Mouse (Mus musculus) G1E (cell line): Measurements from ENCODE around the gene Mrpl47. TPM values are rescaled to one million over a fixed set of nuclear protein-coding genes. Genes with fewer than 3 reads are reported as not detected.
A peak's percentile ranks its signal among the peaks of the same experiment; 100 is the strongest.

Experiments
- ATAC-seq: 2 replicates; pipeline ENCODE4 v1.8.0; 2016; ENCODE audit warnings: mild to moderate bottlenecking; ENCODE audit not compliant: insufficient number of reproducible peaks, poor library complexity, low FRiP score, severe bottlenecking; ENCODE audit errors: extremely low read depth
- DNase-seq: peaks from one replicate; pipeline ENCODE4 v3.0.0; 2012; ENCODE audit warnings: low spot score
- H3K27me3 ChIP-seq: 2 replicates; pipeline ENCODE4 v1.6.1; 2012; ENCODE audit warnings: mild to moderate bottlenecking, low read length, inconsistent platforms; ENCODE audit not compliant: insufficient read depth
- H3K36me3 ChIP-seq: replicated peaks from 2 replicates; pipeline ENCODE3; 2012; ENCODE audit warnings: mild to moderate bottlenecking, inconsistent platforms
- H3K4me1 ChIP-seq: 2 replicates; pipeline ENCODE4 v1.6.1; 2012; ENCODE audit warnings: low read depth, low read length, inconsistent platforms, mixed read lengths; ENCODE audit not compliant: insufficient read depth
- H3K4me3 ChIP-seq: 2 replicates; pipeline ENCODE4 v1.5.1; 2012; ENCODE audit warnings: low read depth, mild to moderate bottlenecking, inconsistent platforms, low read length, moderate library complexity, mixed read lengths
- H3K9me3 ChIP-seq: replicated peaks from 2 replicates; pipeline ENCODE4 v1.6.1; 2012; ENCODE audit warnings: inconsistent platforms
- CTCF ChIP-seq: IDR thresholded peaks from 2 replicates; pipeline ENCODE4 v1.5.1; 2012; ENCODE audit warnings: low read depth, low read length, inconsistent platforms, mixed read lengths
- GATA1 ChIP-seq: IDR thresholded peaks from 2 replicates; pipeline ENCODE4 v1.6.1; 2012; ENCODE audit warnings: borderline replicate concordance, low read length, inconsistent platforms, mixed read lengths
- GATA2 ChIP-seq: IDR thresholded peaks from 2 replicates; pipeline ENCODE4 v1.6.1; 2012; ENCODE audit warnings: low read depth, low read length, inconsistent platforms, borderline replicate concordance
- POLR2AphosphoS5 ChIP-seq: IDR thresholded peaks from 2 replicates; pipeline ENCODE4 v1.6.1; 2012; ENCODE audit warnings: low read depth, low read length, inconsistent platforms; ENCODE audit not compliant: insufficient replicate concordance
- TAL1 ChIP-seq: conservative IDR thresholded peaks from 2 replicates; pipeline ENCODE4 v1.6.1; 2012; ENCODE audit warnings: low read depth, low read length, inconsistent platforms, mixed read lengths
- polyA plus RNA-seq: library from polyadenylated mRNA; stranded (reverse); fragments of >175 nt; gene quantifications from 2 replicates; pipeline ENCODE4 v1.2.3, GENCODE M21; 2012
- total RNA-seq, 2 experiments: library from RNA; stranded (forward) in 1 of 2; stranded (reverse) in 1 of 2; fragments of 200-1000 nt in 1 of 2; fragments of >200 nt in 1 of 2; fragmentation: Nextera tagmentation in 1 of 2; gene quantifications; 2 replicates each; pipeline ENCODE4 v1.2.3; 2014 to 2017

Gene Mrpl47
- total and polyA plus RNA-seq, 3 experiments: 1.8 to 75.5 (median 43.4) TPM

DNA sequence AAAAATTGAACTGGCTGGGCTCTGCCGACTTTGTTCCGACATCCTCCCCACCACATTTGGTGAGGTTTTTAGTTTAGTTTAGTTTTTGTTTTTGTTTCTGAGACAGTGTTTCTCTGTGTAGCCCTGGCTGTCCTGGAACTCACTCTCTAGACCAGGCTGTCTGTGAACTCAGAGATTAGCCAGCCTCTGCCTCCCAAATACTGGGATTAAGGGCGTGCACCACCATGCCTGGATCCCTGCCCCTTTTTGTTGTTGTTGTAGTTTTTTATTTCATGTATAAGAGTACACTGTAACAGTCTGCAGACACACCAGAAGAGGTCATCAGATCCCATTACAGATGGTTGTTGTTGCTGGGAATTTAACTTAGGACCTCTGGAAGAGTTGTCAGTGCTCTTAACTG lies 47.4 kb downstream of the Mrpl47 start:
- no peak for DNase-seq
- H3K27me3 ChIP-seq: no peaks in the 10 kb centered on the region
- H3K4me1 ChIP-seq: peaks cover 20% of the 10 kb centered on the region; the same call in 1 of the 2 replicates
- H3K4me3 ChIP-seq: no peak overlapping the region
- TF ChIP-seq TAL1: no peak
- TF ChIP-seq POLR2AphosphoS5: no peak
- TF ChIP-seq GATA2: no peak
- TF ChIP-seq CTCF: no peak
- no peak for TF ChIP-seq GATA1
- no peaks in the 10 kb centered on the region for H3K36me3 ChIP-seq
- H3K9me3 ChIP-seq: no peaks in the 10 kb centered on the region
- no peak for ATAC-seq

DNA sequence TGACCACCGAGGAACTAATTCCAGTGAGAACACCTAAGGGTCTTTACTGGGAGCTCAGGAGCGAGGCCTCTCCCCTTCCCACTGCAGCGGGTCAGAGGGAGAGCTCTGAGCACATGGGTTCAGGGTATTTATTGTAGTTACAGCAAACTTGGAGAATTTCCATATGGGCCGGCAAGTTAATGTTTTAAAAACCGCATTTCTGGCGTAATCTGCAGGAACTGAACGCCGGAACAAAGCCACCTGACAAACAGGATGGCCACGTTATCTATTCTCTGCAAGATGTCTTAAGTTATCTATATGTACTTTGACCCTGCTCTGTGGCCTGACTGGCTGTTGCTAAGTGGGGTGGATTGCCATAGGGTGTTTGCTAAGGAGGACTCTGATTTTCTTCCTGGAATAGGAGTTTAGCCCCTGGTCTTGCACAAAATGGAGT lies 47.8 kb downstream of the Mrpl47 start:
- peaks cover 17% of the 10 kb centered on the region; the same call in 1 of the 2 replicates for H3K4me1 ChIP-seq
- peak; percentile 97 for ATAC-seq
- H3K4me3 ChIP-seq: no peak overlapping the region

DNA sequence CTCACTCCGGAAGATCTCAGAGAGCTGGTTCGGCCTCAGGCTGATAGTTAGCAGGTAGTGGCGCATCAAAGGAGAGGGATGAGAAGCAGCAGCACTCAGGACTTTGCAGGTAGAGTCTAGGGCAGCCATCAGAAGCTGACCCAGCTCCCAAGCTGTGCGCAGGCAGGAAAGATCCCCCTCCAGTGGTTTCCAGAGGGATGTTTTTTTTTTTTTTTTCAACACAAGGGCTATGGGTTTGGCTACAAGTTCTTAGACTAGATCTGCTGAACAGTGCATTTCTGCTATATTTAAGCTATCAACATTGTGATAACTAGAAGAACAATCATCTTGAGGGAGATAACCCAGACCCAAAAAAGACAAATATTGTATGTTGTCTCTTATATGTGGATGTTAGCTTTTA lies 50.2 kb downstream of the Mrpl47 start:
- Histone ChIP-seq H3K4me1 (peaks cover 21% of the 10 kb centered on the region), H3K9me3 (no peaks in the 10 kb centered on the region), H3K36me3 (no peaks in the 10 kb centered on the region), H3K27me3 (peaks cover 8% of the 10 kb centered on the region), H3K4me3 (no peak overlapping the region)
- ATAC-seq: no peak
- no peak for TF ChIP-seq GATA2
- TF ChIP-seq GATA1: no peak
- no peak for TF ChIP-seq CTCF
- TF ChIP-seq POLR2AphosphoS5: no peak
- TF ChIP-seq TAL1: no peak
- no peak for DNase-seq

More for the DNA sequence above, 47.8 kb downstream of the Mrpl47 start:
- no peaks in the 10 kb centered on the region for H3K27me3 ChIP-seq
- no peaks in the 10 kb centered on the region for H3K36me3 ChIP-seq
- no peaks in the 10 kb centered on the region for H3K9me3 ChIP-seq
- DNase-seq: no peak
- TF ChIP-seq GATA1 (no peak), TAL1 (peak; percentile 36)

DNA sequence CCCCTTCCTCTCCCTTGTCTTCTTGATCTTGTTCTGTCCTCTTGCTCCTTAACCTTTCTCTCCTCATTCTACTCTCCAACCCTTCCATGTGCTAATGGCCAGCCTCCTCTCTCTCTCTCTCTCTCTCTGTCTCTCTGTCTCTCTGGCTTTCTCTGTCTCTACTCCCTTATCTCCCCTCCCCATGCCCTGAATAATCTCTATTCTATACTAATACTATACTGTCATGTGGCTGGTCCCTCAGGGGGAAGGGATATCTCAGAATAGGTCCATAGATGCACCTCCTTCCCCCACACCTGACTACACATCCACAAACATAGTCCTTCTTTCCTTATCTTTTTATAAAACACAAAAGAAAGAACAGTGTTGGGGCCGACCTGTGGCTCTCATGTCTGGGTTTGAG lies 50.9 kb downstream of the Mrpl47 start:
- ATAC-seq: no peak
- no peak for TF ChIP-seq POLR2AphosphoS5
- TF ChIP-seq GATA1: no peak
- TF ChIP-seq CTCF: no peak
- no peak for TF ChIP-seq TAL1
- TF ChIP-seq GATA2: no peak

DNA sequence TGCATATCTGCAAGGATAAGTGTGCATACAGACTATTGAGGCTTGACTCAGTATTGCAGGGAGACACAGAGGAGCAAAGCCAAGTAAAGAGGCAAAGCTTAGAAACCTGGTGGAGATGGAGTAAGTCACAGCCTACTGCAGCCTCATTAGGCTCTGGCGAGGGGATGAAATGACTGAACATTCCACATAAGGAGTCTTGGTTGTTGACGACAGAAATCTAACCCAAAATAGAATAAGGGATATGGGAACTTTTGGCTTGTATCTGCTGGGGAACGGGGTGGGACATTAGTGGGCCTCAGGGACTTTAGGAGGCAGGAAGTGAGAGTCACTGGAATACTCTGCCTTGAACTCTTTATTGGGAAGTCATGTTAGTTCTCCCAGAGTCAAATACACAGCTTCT lies 52.8 kb downstream of the Mrpl47 start:
- TF ChIP-seq GATA2 (no peak), POLR2AphosphoS5 (no peak), TAL1 (no peak), GATA1 (no peak), CTCF (no peak)
- no peak for ATAC-seq

More for the DNA sequence above, 50.9 kb downstream of the Mrpl47 start:
- Histone ChIP-seq H3K27me3 (peaks cover 8% of the 10 kb centered on the region), H3K9me3 (no peaks in the 10 kb centered on the region), H3K4me1 (peaks cover 21% of the 10 kb centered on the region), H3K4me3 (no peak overlapping the region), H3K36me3 (no peaks in the 10 kb centered on the region)
- DNase-seq: no peak

DNA sequence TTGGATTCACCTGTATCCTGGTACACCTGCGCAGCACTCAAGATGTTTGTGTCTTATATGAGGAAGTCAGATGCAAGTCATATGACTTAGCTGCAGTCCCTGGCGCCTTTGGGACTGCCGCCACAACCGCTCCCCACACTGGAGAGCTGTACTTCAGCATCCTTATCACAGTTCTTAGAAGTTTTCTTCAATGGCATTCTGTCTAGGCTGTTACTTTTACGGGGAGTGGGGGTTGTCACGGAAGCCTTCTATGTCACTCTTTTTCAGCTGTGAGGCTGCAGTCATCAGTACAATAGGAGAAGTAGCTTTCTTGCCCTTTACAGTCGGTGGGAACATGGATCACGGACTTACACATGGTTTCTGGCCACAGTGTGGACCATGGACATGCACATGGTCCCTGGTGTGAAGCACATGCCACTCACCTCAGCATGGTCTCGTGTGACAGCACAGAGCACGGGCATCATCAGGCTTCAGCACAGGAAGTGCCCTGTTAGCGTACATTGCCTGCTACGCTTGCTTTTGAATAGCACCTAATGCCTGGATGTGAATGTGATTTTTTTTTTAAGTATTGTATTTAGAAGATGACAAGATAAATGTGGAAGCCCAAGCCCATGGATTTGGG lies 54.4 kb downstream of the Mrpl47 start:
- Histone ChIP-seq H3K4me1 (peaks cover 7% of the 10 kb centered on the region), H3K27me3 (peaks cover 8% of the 10 kb centered on the region), H3K36me3 (no peaks in the 10 kb centered on the region), H3K4me3 (no peak overlapping the region), H3K9me3 (no peaks in the 10 kb centered on the region)
- no peak for TF ChIP-seq TAL1
- no peak for TF ChIP-seq CTCF
- TF ChIP-seq GATA2: no peak
- no peak for TF ChIP-seq POLR2AphosphoS5
- TF ChIP-seq GATA1: no peak
- ATAC-seq: no peak
- DNase-seq: no peak

More for the DNA sequence above, 52.8 kb downstream of the Mrpl47 start:
- Histone ChIP-seq H3K27me3 (peaks cover 8% of the 10 kb centered on the region), H3K36me3 (no peaks in the 10 kb centered on the region), H3K4me3 (no peak overlapping the region), H3K4me1 (peaks cover 9% of the 10 kb centered on the region), H3K9me3 (no peaks in the 10 kb centered on the region)
- DNase-seq: no peak

DNA sequence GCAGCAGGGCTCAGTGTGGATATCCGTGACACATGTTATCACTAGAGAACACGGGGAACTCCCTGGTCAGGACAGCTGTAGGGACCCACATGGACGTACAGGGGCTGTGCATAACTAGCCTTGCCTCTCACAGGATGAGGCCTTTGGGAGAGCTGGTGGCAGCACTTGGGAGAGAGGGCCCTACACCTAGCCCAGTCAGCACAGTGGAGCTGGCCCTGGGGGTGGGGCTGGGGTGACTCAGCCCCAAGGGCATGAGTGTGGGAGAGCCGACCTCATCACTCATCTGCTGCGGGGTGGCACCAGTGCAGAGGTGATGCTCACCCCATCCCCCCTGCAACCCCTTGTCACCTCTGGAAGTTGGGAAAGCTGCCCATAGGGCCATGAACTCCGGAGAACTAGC lies 61.0 kb downstream of the Mrpl47 start:
- no peak for DNase-seq
- no peak for ATAC-seq
- Histone ChIP-seq H3K4me1 (no peaks in the 10 kb centered on the region; the same call in 1 of the 2 replicates), H3K4me3 (no peak overlapping the region), H3K9me3 (peaks cover 4% of the 10 kb centered on the region; the same call in 1 of the 2 replicates), H3K27me3 (peaks cover 4% of the 10 kb centered on the region; the same call in 1 of the 2 replicates), H3K36me3 (no peaks in the 10 kb centered on the region)
- TF ChIP-seq POLR2AphosphoS5: no peak
- TF ChIP-seq GATA1: no peak
- no peak for TF ChIP-seq GATA2
- TF ChIP-seq CTCF: no peak
- no peak for TF ChIP-seq TAL1

Other genes starting within 250 kb of the Mrpl47 start
- not detected in 2 replicates for gene Kcnmb3, start 245.4 kb downstream of the Mrpl47 start, total RNA-seq (2014; fragmentation: Nextera tagmentation)
- not detected in 2 replicates for gene Kcnmb3, start 245.4 kb downstream of the Mrpl47 start, total RNA-seq (2017)
- not detected in 2 replicates for gene Kcnmb3, start 245.4 kb downstream of the Mrpl47 start, polyA plus RNA-seq
- 90.8 and 97.8 TPM in 2 replicates for gene Zfp639, start 227.3 kb downstream of the Mrpl47 start, total RNA-seq (2014; fragmentation: Nextera tagmentation)
- gene Zfp639, start 227.3 kb downstream of the Mrpl47 start, total RNA-seq (2017): 67.9 and 69.8 TPM in 2 replicates
- gene Zfp639, start 227.3 kb downstream of the Mrpl47 start, polyA plus RNA-seq: 6.0 and 7.9 TPM in 2 replicates
- gene Mfn1, start 208.1 kb downstream of the Mrpl47 start, total RNA-seq (2014; fragmentation: Nextera tagmentation): 61.8 and 71.2 TPM in 2 replicates
- gene Mfn1, start 208.1 kb downstream of the Mrpl47 start, total RNA-seq (2017): 34.0 and 67.9 TPM in 2 replicates
- 7.8 and 9.7 TPM in 2 replicates for gene Mfn1, start 208.1 kb downstream of the Mrpl47 start, polyA plus RNA-seq
- gene Gnb4, start 121.0 kb downstream of the Mrpl47 start, total RNA-seq (2014; fragmentation: Nextera tagmentation): 1.7 and 2.6 TPM in 2 replicates
- 42.1 and 46.4 TPM in 2 replicates for gene Gnb4, start 121.0 kb downstream of the Mrpl47 start, total RNA-seq (2017)
- 0.36 and 1.5 TPM in 2 replicates for gene Gnb4, start 121.0 kb downstream of the Mrpl47 start, polyA plus RNA-seq
- gene Actl6a, start 31.3 kb downstream of the Mrpl47 start, total RNA-seq (2014; fragmentation: Nextera tagmentation): 63.0 and 87.2 TPM in 2 replicates
- 119 and 122 TPM in 2 replicates for gene Actl6a, start 31.3 kb downstream of the Mrpl47 start, total RNA-seq (2017)
- 10.4 and 17.5 TPM in 2 replicates for gene Actl6a, start 31.3 kb downstream of the Mrpl47 start, polyA plus RNA-seq
- 109 and 126 TPM in 2 replicates for gene Ndufb5, start 615 bp downstream of the Mrpl47 start, total RNA-seq (2014; fragmentation: Nextera tagmentation)
- 271 and 317 TPM in 2 replicates for gene Ndufb5, start 615 bp downstream of the Mrpl47 start, total RNA-seq (2017)
- 23.9 and 67.2 TPM in 2 replicates for gene Ndufb5, start 615 bp downstream of the Mrpl47 start, polyA plus RNA-seq
- not detected in 2 replicates for gene Usp13, start 79.9 kb upstream of the Mrpl47 start, total RNA-seq (2014; fragmentation: Nextera tagmentation)
- gene Usp13, start 79.9 kb upstream of the Mrpl47 start, total RNA-seq (2017): 0.05 and 0.12 TPM in 2 replicates
- 0.01 TPM in 1 of 2 replicates, not detected in the other for gene Usp13, start 79.9 kb upstream of the Mrpl47 start, polyA plus RNA-seq